In the genomic region with DNA sequence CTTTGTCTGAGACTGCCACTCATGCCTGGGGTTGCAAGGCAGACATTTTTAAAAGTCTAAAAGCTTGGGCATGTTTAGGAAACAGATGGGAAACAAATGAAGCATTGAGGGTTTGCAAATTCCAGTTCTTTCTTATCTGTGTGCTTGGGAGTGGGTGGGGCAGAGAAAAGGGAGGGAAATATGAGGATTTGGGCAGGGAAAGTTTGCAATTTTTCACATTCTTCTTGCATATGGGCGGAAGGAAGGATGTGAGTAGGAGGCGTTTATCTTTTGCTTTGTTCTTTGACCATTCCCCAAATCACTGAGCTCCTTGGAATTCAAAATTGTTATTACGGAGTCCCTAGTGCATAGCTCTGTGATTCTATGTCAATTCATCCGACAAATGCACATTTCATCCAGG, we compare ENCODE assay signal across 22 mouse cellular contexts.
DNase-seq lines count a peak whose midpoint lies in the region; ATAC-seq and TF ChIP-seq lines count a peak whose summit lies in the region.
"Had no signal": no experiment of that assay in that cellular context is flagged by ENCODE, and none has a peak within 500 bp of the region (broad histone marks: within the 10 kb centered on the region; RNA-seq: fewer than 3 reads in every experiment).

No protein-coding gene starts in this region.

- H3K36me3 ChIP-seq in hindbrain, embryonic 13.5 days, result no peaks in the 10 kb centered on the region
- no peaks in the 10 kb centered on the region for H3K36me3 ChIP-seq in hindbrain, embryonic 10.5 days
- H3K36me3 ChIP-seq in lung, embryonic 14.5 days (ENCODE audit: insufficient read depth), result no peaks in the 10 kb centered on the region
- H3K36me3 ChIP-seq: embryonic facial prominence, embryonic 12.5 days; G1E; heart, embryonic 10.5 days; intestine, embryonic 15.5 days had no signal

- no peak for ATAC-seq in hindbrain, embryonic 13.5 days (ENCODE audit: low FRiP score)
- ATAC-seq in lung, embryonic 14.5 days (ENCODE audit: insufficient read depth), result no peak
- ATAC-seq: CD4-positive, CD25-positive, alpha-beta regulatory T cell, adult 4 months; forebrain, embryonic 13.5 days; intestine, embryonic 15.5 days had no signal

- H3K9me3 ChIP-seq in hindbrain, embryonic 13.5 days, result no peaks in the 10 kb centered on the region
- H3K9me3 ChIP-seq in hindbrain, embryonic 10.5 days, result no peaks in the 10 kb centered on the region
- no peaks in the 10 kb centered on the region for H3K9me3 ChIP-seq in lung, embryonic 14.5 days (ENCODE audit: low read depth, low read length)
- H3K9me3 ChIP-seq: embryonic facial prominence, embryonic 12.5 days; forebrain, embryonic 13.5 days; heart, embryonic 10.5 days; intestine, embryonic 15.5 days had no signal

- 0 out of 2 replicates have a peak overlapping the region, but pooled peaks have one; percentile 5 for H3K27ac ChIP-seq in hindbrain, embryonic 13.5 days
- H3K27ac ChIP-seq in hindbrain, embryonic 10.5 days, result no peak overlapping the region
- no peak overlapping the region for H3K27ac ChIP-seq in lung, embryonic 14.5 days (ENCODE audit: low read depth)
- H3K27ac ChIP-seq: embryonic facial prominence, embryonic 12.5 days; forebrain, embryonic 13.5 days; heart, embryonic 10.5 days; intestine, embryonic 15.5 days had no signal

- no peak overlapping the region for H3K4me3 ChIP-seq in hindbrain, embryonic 13.5 days
- no peak overlapping the region for H3K4me3 ChIP-seq in hindbrain, embryonic 10.5 days
- no peak overlapping the region for H3K4me3 ChIP-seq in lung, embryonic 14.5 days (ENCODE audit: low read depth, low read length)
- H3K4me3 ChIP-seq: embryonic facial prominence, embryonic 12.5 days; forebrain, embryonic 13.5 days; heart, embryonic 10.5 days; intestine, embryonic 15.5 days had no signal

- no peak overlapping the region for H3K9ac ChIP-seq in hindbrain, embryonic 13.5 days
- no peak overlapping the region for H3K9ac ChIP-seq in lung, embryonic 14.5 days
- H3K9ac ChIP-seq: embryonic facial prominence, embryonic 12.5 days; forebrain, embryonic 13.5 days; intestine, embryonic 15.5 days had no signal

- H3K4me1 ChIP-seq in hindbrain, embryonic 13.5 days (replicated peaks), result no peaks in the 10 kb centered on the region; the same call in 1 of the 2 replicates
- no peaks in the 10 kb centered on the region for H3K4me1 ChIP-seq in hindbrain, embryonic 10.5 days (replicated peaks)
- H3K4me1 ChIP-seq in lung, embryonic 14.5 days (ENCODE audit: insufficient read depth), result no peaks in the 10 kb centered on the region
- H3K4me1 ChIP-seq: embryonic facial prominence, embryonic 12.5 days; forebrain, embryonic 13.5 days had no signal

- no peak for DNase-seq in hindbrain, embryonic 10.5 days (ENCODE audit: low spot score)
- peak; percentile 19 for DNase-seq in lung, embryonic 14.5 days
- DNase-seq in lung, postnatal 25 days (ENCODE audit: low spot score), result no peak
- peak; percentile 54 for DNase-seq in 3T3-L1 (ENCODE audit: low read depth, low spot score)
- DNase-seq in Muller cell, postnatal 12 days (ENCODE audit: inconsistent ontology term), result peak; percentile 42
- no peak for DNase-seq in ovary, postnatal 14 days (ENCODE audit: low spot score)
- DNase-seq in spleen, adult 18-20 months, result no peak
- DNase-seq: adrenal gland, postnatal 10 days; cerebellum, adult 11 months; cerebellum, adult 8-10 months; cerebellum, postnatal 14 days; gastrocnemius, postnatal 10 days; heart, adult 18-20 months; heart, postnatal 10 days; heart, postnatal 4 days had no signal

- WGBS in hindbrain, embryonic 13.5 days, result 70% methylated on average over 4 of the region's 4 CpGs
- 77% methylated on average over 4 of the region's 4 CpGs for WGBS in hindbrain, embryonic 10.5 days
- 35% methylated on average over 4 of the region's 4 CpGs for WGBS in lung, embryonic 14.5 days

- H3K4me2 ChIP-seq in hindbrain, embryonic 13.5 days, result no peak overlapping the region
- H3K4me2 ChIP-seq in lung, embryonic 14.5 days, result no peak overlapping the region
- H3K4me2 ChIP-seq: embryonic facial prominence, embryonic 12.5 days; forebrain, embryonic 13.5 days; intestine, embryonic 15.5 days had no signal

- TF ChIP-seq CTCF in lung, embryonic 14.5 days (IDR thresholded peaks at IDR 0.05; ENCODE audit: low read depth), result no peak

- no peaks in the 10 kb centered on the region for H3K27me3 ChIP-seq in hindbrain, embryonic 13.5 days
- no peaks in the 10 kb centered on the region for H3K27me3 ChIP-seq in hindbrain, embryonic 10.5 days (ENCODE audit: insufficient read depth, poor library complexity, severe bottlenecking)
- H3K27me3 ChIP-seq in lung, embryonic 14.5 days (ENCODE audit: insufficient read depth, low read length), result no peaks in the 10 kb centered on the region
- H3K27me3 ChIP-seq: embryonic facial prominence, embryonic 12.5 days; forebrain, embryonic 13.5 days; intestine, embryonic 15.5 days had no signal

Comparison
In these comparisons a context has a peak if more than half of its experiments do, and no peak if none do; other contexts are left out.
1. DNase-seq: peak in lung, embryonic 14.5 days (single experiment), 3T3-L1 (single experiment) and Muller cell, postnatal 12 days (single experiment); none in hindbrain, embryonic 10.5 days (single experiment), lung, postnatal 25 days (single experiment), ovary, postnatal 14 days (single experiment) and spleen, adult 18-20 months (0 of 2).